Mouse (Mus musculus) urinary bladder, postnatal 36 days (tissue): Measurements from ENCODE around the gene Ttc7.

ENCODE experiments used
- DNase-seq, 2 experiments: peaks; one replicate each; pipeline ENCODE4 v3.0.0; 2022; ENCODE audit warnings: low spot score in 2 of 2, mixed read lengths in 1 of 2

Ttc7 gene

DNA sequence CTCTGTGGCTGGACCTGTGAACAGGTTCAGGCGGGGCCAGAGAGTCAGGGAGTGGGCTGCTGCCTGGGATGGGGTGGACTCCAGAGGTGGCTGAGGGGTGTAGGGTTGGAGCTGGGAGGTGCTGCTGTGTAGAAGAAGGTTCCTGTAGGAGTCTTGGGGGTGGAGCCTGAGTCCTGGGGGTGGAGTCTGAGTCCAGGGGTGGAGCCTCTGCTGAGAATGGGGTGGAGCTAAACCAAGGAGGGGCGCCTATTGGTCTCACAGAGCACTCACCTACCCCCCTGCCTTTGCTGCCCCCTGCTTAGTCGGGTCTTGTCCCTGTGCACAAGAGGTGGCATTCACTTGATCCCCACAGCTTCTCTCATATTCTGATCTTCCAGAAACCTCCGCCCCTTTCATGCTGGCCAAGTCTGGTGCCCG lies 31.9 kb downstream of the Ttc7 start:
- peak; percentile 47 to 52 for DNase-seq

DNA sequence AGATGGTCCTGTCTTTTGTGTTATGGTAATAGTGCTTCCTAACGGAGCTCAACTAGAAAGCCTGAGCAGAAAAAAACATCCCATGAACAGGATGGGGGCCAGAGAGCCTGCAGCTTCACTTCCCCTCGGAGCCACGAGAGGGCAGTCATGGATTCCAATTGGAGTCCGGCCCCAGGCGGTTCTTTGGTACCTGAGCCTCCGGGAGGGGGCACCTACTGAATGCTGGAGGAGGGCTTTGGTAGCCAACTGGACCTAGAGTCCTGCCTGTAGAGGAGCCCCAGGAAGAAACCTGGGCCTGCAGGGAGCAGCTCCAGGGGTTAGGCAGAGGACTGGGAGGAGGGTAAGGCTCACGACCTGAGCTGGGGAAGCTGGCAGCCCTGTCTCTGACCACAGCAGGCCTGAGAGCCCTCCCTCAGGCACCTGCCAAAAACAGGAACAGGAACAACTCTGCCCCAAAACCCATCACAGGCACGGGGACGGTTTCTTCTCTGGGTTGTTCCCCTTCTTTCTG lies 32.4 kb downstream of the Ttc7 start:
- peak; percentile 85 to 90 for DNase-seq

DNA sequence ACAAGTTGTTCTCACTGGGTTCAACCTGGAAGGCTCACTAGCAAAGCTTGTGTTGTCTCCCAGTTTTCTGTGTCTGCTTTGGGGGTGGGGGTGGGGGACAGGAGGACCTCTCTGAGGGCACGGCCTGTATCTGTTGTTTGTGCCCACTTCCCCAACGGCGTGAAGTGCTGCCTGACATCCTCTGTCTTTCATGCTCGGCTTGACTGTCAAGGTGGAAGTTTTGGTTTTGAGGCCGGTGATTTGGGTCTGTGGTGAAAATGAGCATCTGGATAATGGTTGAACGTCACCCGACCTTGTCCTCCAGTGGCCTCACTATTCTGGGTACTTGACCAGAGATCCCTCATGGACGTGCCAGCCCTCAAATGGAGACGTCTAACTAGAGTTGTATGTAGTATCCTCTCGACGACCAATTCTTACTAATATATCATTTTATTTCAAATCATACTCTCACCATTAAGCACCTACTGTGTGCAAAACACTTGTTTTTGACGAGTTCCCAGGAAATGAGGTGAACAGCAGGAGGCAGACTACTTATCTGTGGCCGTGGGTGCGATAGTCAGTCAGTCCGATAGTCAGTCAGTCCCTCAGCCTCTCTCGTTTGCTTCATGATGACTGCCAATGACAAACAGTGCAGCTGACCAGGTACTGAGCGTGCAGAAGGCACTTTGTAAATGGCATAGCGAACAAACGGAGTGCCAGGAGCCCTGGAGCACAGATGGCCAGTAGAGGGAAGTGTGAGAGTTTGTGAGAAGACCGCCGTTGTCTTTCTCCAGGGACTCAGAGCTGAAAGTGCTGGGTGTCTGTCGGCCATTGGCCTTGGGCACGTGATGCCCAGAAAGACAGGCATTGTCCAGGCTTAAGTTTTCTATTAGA lies 33.4 kb downstream of the Ttc7 start:
- no peak for DNase-seq

DNA sequence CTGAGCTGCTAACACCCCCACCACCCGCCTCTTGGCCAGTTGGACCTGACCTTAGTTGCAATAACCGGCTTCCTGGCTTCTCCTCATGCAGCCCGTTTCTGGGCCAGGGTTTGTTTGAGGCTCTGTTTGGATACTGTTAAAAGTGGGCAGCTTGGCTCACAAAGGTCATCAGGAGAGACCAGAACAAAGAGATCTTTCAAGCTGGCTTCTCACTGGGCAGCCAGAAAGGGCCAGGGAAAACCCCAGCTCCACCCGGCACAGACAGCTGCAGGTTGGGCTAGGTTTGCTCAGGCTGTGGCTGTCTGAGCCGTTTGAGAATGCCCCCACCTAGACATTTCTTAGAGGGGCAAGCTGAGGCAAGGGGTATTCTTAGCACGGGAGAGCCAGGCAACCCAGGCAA lies 34.6 kb downstream of the Ttc7 start:
- DNase-seq, result no peak

DNA sequence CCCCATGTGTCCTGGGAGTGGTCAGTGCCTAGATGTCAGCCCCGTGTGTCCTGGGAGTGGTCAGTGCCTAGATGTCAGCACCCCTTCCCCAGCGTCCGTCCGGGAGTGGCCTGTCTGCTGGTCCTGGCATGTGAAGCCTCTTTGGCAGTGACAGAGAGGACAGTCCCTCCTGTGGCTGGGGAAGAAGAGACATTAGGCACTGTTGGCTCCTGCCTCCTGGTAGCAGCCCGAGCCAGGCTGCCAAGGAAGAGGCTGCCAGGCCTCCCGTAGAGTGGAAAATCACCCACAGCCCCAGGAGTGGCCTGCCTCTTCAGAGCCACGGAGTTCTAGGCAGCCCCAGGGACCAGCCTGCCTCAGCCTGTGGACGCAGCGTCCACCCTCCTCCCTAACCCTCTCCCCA lies 35.3 kb downstream of the Ttc7 start:
- DNase-seq, result no peak

DNA sequence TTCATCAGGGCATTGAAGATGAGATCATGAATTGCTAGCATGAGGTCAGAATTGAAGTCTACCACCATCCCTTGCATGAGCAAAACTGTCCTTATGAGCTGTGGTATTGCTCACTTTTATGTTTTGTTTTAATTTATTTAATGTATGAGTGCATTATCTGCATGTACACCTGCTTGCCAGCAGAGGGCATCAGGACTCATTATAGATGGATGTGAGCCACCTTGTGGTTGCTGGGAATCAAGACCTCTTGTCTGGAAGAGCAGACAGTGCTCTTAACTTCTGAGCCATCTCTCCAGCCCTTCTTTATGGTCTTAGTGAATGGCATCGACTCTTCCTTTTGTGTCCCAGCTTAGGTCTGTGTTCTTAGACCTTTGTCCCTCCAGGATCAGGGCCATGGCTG lies 39.0 kb downstream of the Ttc7 start:
- DNase-seq, result no peak

DNA sequence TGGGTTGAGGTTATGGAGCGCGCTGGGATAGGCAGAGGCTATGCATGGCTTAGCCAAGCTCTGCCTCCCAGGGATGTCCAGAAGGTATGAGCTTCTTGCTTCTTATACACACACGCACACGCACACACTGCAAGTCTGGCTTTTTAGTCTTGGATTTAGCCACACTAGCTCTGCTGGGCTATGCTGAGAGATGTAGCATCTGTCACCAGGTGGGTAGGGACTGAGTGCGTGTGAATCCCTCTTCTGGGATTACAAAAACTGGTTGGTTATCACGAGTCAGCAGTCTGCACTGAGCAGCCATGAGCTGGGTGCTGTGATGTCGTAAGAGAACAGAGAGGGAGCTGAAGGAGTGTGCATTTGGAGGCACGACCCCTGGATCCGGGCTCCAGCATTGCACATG lies 40.5 kb downstream of the Ttc7 start:
- DNase-seq, result no peak

DNA sequence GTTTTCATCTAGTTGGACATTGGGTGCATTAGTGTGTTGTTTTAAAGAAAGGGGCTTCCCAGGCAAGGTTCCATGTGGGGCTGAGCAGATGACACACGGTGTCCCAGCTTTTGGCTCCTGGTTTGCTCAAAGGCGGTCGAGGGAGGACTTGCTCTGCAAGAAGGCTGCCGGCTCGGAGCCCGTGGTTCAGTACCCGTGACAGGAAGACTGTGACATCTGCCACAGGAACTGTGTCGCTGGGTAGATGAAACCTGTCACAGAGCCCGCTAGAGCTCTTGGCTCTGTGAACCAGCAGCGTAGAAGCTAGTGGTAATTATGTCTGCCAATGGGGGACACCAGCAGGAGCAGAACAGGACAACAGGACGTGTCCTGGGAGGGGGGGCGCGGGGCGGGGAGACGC lies 42.8 kb downstream of the Ttc7 start:
- DNase-seq, result no peak

DNA sequence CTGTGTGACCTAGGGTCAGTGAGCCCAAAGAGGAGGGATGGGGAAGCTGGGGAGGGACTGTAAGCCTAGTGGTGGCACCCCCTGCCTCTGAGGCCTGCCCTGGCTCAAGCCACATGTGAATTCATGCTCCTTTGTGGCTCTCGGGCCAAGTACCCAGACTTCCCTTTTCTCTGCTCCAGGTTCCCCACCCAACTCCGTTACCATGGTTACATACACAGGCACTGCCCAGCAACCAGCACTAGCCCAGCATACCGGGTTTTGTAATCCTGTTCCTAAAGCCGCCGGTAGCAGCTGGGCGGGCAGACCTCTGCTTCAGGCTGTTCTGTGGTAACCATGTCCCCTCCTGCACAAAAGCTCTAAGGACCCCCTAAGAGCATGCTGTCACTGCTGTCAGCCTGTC lies 44.3 kb downstream of the Ttc7 start:
- no peak for DNase-seq

DNA sequence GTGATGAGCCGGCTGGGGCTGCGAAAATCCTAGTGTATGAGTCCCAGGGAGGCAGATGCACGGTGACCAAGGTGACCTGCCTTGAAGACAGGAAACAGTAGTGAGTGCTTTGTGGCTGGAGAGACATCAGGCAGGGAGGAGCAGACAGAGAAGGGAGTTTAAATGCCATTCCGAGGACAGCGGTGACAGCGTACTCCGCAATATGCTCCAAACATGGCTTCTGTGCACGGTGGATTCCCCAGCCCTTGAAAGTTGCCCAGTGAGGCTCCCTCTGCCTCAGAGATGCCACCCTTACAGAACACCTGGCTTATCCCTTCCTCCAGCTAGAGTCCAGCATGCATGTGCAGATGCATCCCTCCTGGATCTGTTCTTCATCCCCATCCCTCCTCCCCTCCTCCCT lies 45.0 kb downstream of the Ttc7 start:
- DNase-seq, result no peak

DNA sequence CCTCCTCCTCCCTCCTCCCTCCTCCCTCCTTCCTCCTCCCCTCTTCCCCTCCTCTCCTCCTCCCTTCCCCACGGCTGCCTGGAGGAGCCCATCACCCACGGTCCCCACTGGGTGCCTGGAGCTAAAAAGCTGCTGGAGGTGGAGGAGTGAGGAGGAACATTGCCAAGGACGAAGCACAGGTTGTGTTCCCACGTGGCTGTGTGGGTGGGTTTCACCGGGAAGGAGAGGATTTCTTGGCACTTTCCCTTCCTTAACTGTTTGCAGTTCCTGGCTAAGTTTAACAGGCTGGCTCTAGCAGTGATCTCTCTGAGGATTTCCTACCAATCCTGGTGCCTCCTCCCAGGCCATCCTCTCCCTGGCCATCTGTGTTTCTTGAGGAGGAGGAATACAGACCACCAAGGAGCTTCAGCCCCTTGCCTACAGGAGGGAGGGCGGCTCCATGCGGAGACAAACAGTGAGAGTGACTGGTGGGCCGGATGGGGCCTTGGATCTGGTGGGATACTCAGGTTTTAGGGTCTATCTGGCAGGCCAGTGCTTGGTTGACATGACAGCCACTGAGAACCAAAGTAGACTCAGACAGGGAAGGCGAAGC lies 45.6 kb downstream of the Ttc7 start:
- no peak for DNase-seq

DNA sequence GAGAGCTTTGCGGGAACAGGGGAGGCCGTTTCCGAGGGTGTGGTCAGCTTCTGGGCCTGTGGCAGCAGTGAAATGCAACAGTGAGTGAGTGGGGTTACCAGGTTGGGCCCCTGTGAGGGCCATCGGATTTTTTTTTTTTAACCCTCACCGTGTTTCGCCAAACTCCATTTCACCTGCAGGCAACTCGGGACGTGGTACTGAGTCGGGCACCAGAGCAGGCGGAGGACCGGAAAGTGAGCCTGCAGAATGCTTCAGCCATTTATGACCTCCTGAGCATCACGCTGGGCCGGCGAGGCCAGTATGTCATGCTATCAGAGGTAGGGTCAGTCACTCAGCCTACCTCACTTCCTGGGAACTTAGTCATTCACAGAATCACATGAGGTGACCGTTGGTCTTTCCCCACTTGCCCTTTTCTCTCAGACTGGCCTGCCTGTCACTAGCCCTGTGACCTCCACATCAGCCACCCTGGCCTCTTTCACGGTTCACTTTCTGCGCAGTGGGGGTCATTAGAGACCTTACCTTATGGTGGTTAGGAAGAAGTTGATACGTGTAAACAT lies 46.5 kb downstream of the Ttc7 start:
- no peak for DNase-seq

DNA sequence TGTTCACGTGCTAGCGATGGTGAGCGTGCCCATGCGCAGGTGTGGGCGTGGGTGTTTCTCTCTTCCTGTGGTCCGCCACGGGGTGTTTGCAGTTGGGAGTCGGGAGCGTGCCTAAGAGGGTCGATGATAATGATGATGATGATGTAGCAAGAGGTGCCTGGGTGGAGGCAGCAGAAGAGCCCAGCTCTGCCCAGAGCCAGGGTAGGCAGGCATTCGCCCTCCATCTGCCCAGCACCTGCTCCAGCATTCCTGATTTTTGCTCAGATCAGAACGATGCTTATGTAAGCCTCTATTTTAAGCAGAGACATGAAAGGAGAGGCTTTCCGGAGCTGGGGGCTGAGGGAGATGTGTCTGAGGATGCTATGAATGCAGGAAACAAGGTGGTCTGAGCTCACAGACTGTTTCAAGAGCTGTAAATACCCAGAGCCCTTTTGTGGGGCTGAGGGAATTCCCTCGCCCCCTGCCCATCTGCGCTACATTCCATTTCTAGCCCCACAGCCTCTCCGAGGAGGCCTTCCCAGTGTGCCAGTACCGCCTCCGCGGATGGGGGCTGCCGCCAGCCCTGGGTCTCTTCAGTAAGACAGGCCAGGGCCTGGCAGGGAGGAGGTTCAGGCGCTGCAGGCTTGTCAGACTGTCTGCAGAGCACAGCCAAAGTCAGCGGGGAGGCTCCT lies 47.7 kb downstream of the Ttc7 start:
- DNase-seq, result no peak

DNA sequence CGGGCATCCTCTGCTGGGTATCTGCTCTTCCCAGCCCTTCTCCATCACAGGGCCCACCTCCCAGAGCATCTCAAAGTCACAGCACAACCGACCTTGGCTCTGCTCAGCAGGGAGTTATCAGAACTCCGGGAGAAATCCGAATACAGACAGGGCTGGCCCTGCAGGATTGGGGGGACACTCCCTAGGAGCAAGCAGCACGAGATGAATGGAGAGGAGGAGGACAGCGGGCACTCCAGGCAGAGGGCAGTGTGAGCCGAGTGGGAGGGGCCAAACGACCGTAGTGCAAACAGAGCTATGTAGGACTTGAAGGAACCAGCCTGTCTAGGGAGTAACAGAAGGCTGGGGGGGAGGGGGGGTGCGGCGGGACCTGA lies 48.2 kb downstream of the Ttc7 start:
- DNase-seq, result no peak

DNA sequence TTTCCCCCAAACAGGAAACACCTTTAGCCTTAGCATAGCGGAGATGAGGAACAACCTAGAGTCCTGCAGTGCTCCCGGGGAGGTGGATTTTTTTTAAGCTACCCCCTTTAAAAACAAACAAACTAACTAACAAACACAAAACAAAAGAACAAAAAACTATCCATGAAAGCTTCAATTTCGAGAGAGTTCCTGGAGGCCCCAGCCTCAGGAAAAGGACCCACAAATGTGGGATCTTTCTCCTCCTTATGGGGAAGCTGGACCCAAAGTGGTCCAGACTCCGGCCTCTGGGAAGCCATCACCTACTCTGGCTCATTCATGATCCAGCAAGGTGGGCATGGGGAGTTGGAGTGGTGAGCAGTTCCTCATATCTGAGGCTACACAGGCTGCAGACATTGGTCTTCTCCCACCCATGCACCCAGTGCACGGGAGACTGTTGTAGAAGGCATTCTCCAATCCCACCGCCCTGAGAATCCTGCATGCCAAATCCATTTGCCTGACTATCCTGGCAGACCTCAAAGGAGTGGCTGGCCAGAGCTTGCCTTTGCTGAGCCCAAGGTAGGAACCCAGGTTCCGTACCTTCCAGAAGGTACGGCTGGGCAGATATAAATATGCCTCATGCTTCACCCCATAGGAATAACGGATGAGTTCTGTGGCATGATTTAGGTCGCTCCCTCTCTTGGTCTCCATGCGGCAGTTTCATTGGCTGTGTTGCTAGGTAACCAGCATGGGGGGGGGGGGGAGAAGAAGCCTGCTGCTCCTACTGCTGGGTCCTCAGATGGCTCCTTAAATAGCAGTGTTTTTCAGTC lies 48.9 kb downstream of the Ttc7 start:
- no peak for DNase-seq

DNA sequence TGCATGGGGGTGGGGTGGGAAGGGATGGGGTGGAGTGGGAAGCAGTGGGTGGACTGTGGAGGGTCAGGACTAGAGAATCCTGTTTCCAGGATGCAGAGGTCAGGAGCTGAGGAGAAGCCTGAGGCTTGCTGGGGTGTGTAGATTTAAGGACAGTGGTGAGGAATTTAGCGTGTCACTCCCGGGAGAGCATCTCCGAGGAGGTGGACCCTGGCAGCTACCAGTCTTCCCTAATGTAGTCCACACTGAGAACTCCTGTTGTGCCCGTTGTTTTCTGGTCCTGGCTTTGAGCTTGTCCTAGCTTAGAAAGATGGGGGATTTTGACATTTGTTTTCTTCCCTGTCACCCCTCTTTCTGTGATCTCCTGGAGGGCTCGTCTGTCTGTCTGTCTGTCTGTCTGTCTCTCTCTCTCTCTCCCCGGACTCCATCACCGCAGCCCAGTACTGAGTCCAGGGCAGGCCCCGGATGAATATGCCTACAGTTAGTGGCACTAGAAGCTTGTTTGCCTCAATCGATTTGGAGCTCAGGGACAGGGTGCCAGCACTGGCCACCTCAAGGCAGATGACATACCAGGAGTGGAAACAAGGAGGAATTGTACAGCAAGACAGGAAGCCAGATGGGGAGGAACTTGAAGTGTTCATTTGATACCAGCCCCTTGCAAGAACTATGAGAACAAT lies 49.6 kb downstream of the Ttc7 start:
- DNase-seq, result no peak

DNA sequence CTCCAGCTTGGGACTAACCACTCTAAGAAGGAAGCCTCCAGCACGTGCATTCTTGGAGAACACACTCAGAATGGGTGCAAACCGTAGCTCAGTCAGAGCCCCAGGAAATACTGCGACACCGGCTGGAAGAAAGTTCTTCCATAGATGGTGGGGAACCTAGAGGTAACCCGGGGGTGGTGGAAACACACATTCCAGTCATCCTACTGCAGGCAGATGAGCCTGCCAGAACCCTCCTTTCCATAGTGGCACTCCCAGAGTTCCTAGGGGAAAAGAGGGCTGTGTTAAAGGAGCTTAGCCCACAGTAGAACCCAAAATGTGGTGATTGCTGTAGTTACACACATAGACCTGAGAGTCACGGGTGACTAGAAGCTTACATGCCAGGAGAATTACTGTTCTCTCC lies 50.2 kb downstream of the Ttc7 start:
- no peak for DNase-seq

DNA sequence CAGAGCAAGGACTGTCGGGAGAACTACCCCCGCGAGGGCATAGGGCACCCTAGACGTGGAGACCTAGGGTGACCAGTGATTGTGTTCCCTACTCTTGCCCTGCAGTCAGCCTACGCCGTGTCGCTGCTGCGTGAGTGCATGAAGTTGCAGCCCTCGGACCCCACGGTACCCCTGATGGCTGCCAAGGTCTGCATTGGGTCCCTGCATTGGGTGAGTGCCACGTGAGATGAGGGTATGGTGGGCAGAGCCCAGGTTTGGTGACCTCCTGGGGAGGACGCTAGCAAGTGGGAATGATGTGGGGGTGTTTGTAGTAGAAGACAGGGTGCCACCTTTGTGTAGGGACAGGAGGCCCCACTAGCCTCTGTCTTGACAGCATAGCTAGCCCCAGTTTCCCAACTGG lies 51.5 kb downstream of the Ttc7 start:
- no peak for DNase-seq

DNA sequence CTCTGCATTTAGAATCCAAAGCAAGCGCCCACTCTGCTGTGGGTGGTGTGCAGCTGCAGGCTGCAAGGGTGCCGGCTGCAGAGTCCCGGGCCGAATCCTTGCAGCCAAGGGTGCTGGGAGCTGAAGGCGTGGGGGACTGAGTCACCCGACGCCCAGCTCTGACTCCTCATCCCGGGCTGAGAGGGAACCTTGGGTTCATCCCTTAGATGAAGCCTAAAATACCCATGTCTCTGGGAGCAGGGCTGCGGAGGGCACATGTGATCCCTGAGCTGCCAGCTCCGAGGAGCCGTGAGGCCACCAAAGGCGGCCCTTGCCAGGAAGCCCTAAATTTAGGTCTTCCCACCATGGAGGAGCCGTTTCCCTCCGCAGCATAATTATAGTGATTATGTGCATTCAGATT lies 52.5 kb downstream of the Ttc7 start:
- no peak for DNase-seq

DNA sequence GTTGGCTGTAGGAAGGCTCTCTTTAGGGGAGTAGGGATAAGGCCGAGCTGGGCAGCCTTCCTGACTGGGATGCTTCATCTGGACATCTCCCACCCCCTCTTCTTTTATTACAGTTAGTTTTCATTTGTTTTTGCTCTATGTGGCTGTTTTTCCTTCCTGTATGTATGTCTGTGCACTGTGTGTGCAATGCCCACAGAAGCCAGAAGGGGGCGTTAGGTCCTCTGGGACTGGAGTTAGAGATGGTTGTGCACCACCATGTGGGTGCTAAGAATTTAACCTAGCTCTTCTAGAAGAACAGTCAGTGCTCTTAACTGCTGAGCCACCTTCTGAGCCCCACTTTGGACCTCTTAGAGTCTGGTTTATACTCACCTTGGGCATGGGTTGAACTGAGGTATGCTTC lies 53.0 kb downstream of the Ttc7 start:
- DNase-seq, result no peak

DNA sequence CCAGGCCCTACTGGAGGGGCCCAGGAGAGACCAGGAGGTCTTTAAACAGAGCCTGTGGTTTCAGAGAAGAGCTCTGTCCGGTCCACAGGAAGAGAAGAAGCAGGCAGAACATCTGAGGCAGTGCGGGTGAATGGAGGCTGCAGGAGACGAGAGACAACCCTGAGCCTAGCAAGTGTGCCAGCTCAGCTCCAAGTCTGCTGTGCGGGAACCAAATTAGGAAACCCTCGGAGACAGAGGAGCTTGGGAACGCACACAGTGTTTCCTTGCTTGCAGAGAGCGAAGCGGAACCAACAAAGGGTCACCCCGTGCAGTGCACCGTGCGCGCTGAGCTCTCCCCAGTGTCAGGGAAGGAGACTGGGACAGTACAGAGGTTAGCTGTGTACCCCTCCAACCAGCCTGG lies 54.2 kb downstream of the Ttc7 start:
- DNase-seq, result no peak
